Mouse (Mus musculus) lung, embryonic 14.5 days (tissue): ENCODE measurements around the gene Tcf7l2. TPM values are rescaled to one million over a fixed set of nuclear protein-coding genes. Genes with fewer than 3 reads are reported as not detected.

Experiments used
- ATAC-seq: fragments of 200-750 bp; cut with Nextera tagmentation; 2 replicates; pipeline ENCODE4 v1.8.0; 2017; ENCODE audit warnings: mild to moderate bottlenecking, moderate TSS enrichment, moderate library complexity; ENCODE audit not compliant: insufficient read depth
- DNase-seq: peaks from one replicate; pipeline ENCODE4 v3.0.0-alpha.2; 2015
- H3K27ac ChIP-seq: fragments of 300-500 bp; sonication (generic); 2 replicates; pipeline ENCODE4 v1.5.1; 2014; ENCODE audit warnings: low read depth, mild to moderate bottlenecking, moderate library complexity
- H3K27me3 ChIP-seq: fragments of 300-500 bp; sonication (generic); 2 replicates; pipeline ENCODE4 v1.6.1; 2014; ENCODE audit warnings: low read length, control low read depth; ENCODE audit not compliant: insufficient read depth
- H3K36me3 ChIP-seq: fragments of 300-500 bp; sonication (generic); 2 replicates; pipeline ENCODE4 v1.6.1; 2014; ENCODE audit warnings: control low read depth; ENCODE audit not compliant: insufficient read depth
- H3K4me1 ChIP-seq: fragments of 300-500 bp; sonication (generic); 2 replicates; pipeline ENCODE4 v1.6.1; 2014; ENCODE audit warnings: antibody characterized with exemption, control low read depth; ENCODE audit not compliant: insufficient read depth
- H3K4me2 ChIP-seq: fragments of 300-500 bp; sonication (generic); 2 replicates; pipeline ENCODE4 v1.6.1; 2014; ENCODE audit warnings: mild to moderate bottlenecking
- H3K4me3 ChIP-seq: fragments of 300-500 bp; sonication (generic); 2 replicates; pipeline ENCODE4 v1.5.1; 2014; ENCODE audit warnings: low read depth, low read length
- H3K9ac ChIP-seq: fragments of 300-500 bp; sonication (generic); 2 replicates; pipeline ENCODE4 v1.6.1; 2014
- H3K9me3 ChIP-seq: fragments of 300-500 bp; sonication (generic); 2 replicates; pipeline ENCODE4 v1.6.1; 2016; ENCODE audit warnings: low read depth, low read length, control low read depth
- CTCF ChIP-seq: IDR thresholded peaks from 2 replicates; pipeline ENCODE4 v1.5.1; 2016; ENCODE audit warnings: antibody characterized with exemption, low read depth
- WGBS: fragments of 180-500 bp; shearing (Covaris S2); extraction: QIAGEN DNeasy Blood & Tissue Kit; methylation state at CpG from one replicate; pipeline ENCODE4 v1.1.7; 2014; 5-methylcytosine and 5-hydroxymethylcytosine counted together
- polyA plus RNA-seq: library from polyadenylated mRNA; unstranded; fragments of >200 nt; fragmentation: Nextera tagmentation; extraction: Ambion mirVana; gene quantifications from 2 replicates; pipeline ENCODE4 v1.2.1, GENCODE M21; 2014

Tcf7l2 gene
- polyA plus RNA-seq, 1 experiment from 2014 or later: 57.1 TPM

DNA sequence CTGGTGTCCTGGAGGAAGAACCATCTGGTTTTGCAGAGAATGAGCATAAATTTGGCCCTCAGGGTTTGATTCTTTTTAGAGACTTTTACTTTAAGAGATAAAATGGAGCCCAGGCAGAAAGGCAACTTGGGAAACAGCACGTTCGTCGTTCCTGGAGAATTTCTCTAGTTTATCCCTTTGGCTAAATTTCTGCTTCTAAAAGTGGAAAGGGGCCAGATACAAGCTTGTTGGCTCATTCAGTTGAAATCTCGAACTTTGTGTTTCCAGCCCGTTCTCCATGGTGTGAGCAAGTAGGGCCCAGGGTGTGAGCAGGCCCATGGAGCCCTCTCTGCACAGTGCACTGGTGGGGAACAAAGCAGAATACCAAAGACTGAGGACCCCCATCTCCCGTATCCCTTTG is 49.7 kb downstream of the Tcf7l2 start:
- no peaks in the 10 kb centered on the region for H3K36me3 ChIP-seq
- H3K27me3 ChIP-seq: no peaks in the 10 kb centered on the region
- no peaks in the 10 kb centered on the region for H3K9me3 ChIP-seq
- no peak overlapping the region for H3K9ac ChIP-seq
- peak overlapping the region; percentile 36; the same call in 1 of the 2 replicates for H3K27ac ChIP-seq
- ATAC-seq: no peak
- peaks cover 5% of the 10 kb centered on the region; the same call in 1 of the 2 replicates for H3K4me1 ChIP-seq
- H3K4me2 ChIP-seq: no peak overlapping the region
- WGBS: 68% methylated on average over 6 of the region's 6 CpGs
- H3K4me3 ChIP-seq: no peak overlapping the region
- no peak for DNase-seq
- no peak for TF ChIP-seq CTCF

DNA sequence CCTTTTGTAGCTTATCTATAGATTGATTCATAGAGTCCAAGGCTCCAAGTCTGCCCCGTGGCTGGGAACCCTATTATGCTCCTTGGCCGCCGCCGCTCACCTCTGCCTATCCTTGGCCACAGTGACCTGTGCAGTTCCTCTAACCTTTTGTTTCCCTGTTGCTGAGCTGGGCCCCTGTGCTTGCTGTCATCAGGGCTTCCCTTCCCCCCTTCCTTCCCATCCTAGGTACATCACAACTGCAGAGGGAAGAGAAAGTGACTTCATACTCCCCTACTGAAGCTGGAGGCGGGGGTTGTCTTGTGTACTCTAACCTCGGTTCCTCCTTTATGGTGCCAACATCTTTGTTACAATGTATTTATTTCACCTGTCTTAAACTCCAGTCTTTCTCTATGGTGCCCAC is 50.3 kb downstream of the Tcf7l2 start:
- ATAC-seq (no peak), DNase-seq (no peak)
- Histone ChIP-seq H3K4me3 (no peak overlapping the region), H3K4me2 (no peak overlapping the region), H3K9me3 (no peaks in the 10 kb centered on the region), H3K36me3 (no peaks in the 10 kb centered on the region), H3K4me1 (peaks cover 9% of the 10 kb centered on the region; the same call in 1 of the 2 replicates), H3K27ac (no peak overlapping the region), H3K9ac (no peak overlapping the region), H3K27me3 (no peaks in the 10 kb centered on the region)
- 86% methylated on average over 6 of the region's 6 CpGs for WGBS
- no peak for TF ChIP-seq CTCF

DNA sequence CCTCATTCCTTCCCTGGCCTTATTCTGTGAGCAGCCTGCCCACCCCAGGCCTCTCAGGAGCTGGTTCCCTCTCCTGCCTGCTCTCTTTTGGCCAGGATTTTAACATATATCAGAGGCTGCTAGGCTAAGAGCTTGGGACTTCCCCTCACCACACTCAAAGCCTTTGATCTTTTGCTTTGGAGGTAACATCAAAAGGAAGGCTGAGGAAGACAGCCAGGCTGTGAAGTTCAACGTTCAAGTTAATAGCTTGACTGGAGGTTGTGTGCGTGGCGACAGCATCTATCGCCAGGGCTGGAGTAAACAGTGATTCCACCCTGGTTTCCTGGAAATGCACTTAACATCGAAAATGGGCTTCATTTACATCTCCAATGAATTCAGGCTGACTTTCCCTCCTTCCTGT is 51.0 kb downstream of the Tcf7l2 start:
- no peak for DNase-seq
- no peak for TF ChIP-seq CTCF
- 0 out of 2 replicates have a peak, but pooled peaks have one; percentile 28 for ATAC-seq
- Histone ChIP-seq H3K27me3 (no peaks in the 10 kb centered on the region), H3K9ac (no peak overlapping the region), H3K9me3 (no peaks in the 10 kb centered on the region), H3K27ac (no peak overlapping the region), H3K4me1 (peaks cover 10% of the 10 kb centered on the region; the same call in 1 of the 2 replicates), H3K36me3 (no peaks in the 10 kb centered on the region), H3K4me3 (no peak overlapping the region), H3K4me2 (no peak overlapping the region)
- WGBS: 13% methylated on average over 5 of the region's 5 CpGs

DNA sequence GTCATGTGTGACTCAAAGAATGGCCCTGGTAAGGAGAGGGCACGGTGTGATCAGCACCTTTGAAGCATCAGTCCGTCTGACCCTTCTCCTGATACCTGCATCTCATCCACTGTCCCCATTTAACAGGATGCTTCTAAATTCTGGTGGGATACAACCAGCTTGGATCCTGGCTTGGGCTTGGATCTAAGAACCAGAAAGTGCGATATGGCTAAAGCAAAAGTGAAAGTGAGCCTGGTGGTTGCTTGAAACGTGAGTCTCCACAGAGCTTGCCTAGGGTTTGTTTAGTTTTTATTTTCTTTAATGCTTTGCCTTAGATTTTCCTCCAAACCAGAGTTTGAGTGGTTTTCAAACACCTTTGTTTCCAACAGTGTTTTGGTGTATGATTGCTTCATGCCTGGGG is 51.4 kb downstream of the Tcf7l2 start:
- Histone ChIP-seq H3K36me3 (no peaks in the 10 kb centered on the region), H3K9me3 (no peaks in the 10 kb centered on the region), H3K4me3 (no peak overlapping the region), H3K27me3 (no peaks in the 10 kb centered on the region), H3K9ac (no peak overlapping the region), H3K27ac (no peak overlapping the region), H3K4me1 (peaks cover 10% of the 10 kb centered on the region; the same call in 1 of the 2 replicates), H3K4me2 (no peak overlapping the region)
- ATAC-seq: no peak
- 58% methylated on average over 4 of the region's 4 CpGs for WGBS
- no peak for DNase-seq
- TF ChIP-seq CTCF: no peak

DNA sequence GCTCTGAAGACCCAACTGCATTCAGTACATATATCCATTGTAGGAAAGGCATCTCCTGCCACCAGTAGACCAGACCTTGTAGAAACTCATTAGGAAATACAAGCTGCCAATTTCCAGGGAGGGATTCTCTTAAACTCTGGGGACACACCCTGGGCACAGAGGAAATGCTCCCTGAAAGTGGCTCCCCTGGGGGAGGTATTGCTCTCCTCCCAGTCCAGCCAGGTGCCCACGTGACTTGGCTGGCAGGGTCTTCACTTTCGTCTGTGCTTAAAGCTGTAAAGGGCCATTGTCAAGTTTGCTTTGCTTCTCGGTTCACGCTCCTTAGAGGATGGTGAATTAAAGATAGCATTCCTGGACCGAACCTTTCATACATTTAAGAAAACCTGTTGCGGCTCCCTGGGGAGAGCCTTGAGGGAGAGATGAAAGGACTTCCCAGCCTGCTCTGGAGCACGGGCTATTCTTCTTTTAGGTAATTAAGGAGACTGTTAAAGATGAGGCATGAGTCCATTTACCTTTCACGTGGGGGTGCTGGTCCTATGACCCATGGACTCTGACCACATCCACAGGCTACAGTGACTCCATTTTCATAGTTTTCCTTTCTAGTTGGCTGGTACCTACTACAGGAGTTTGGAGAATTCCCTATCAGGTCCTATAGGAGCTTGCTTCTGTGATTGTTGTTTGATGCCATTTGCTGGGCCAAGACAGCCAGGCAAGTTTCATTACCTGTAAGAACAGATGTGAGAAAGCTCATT is 52.8 kb downstream of the Tcf7l2 start:
- Histone ChIP-seq H3K9ac (no peak overlapping the region), H3K9me3 (no peaks in the 10 kb centered on the region), H3K27ac (no peak overlapping the region), H3K4me1 (peaks cover 5% of the 10 kb centered on the region; the same call in 1 of the 2 replicates), H3K36me3 (no peaks in the 10 kb centered on the region), H3K27me3 (no peaks in the 10 kb centered on the region), H3K4me3 (no peak overlapping the region), H3K4me2 (no peak overlapping the region)
- WGBS: 57% methylated on average over 8 of the region's 8 CpGs
- DNase-seq (no peak), ATAC-seq (no peak)
- TF ChIP-seq CTCF: no peak

DNA sequence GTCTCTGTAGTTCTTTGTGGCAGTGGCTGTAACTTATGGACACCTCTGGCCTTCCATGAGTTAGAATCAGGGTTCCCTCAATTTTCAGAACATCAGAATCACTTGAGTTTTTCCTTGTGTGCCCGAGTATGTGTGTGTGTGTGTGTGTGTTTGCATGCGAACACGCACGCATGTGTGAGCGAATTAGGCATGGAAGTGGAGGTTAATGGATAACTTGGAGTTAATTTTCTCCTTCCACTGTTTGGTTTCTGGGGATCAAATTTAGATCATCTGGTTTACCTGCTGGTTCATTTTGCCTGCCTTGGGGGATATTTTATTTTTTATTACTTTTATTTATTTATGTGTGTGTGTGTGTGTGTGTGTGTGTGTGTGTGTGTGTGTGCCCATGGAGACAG is 53.3 kb downstream of the Tcf7l2 start:
- WGBS: 86% methylated on average over 5 of the region's 5 CpGs

DNA sequence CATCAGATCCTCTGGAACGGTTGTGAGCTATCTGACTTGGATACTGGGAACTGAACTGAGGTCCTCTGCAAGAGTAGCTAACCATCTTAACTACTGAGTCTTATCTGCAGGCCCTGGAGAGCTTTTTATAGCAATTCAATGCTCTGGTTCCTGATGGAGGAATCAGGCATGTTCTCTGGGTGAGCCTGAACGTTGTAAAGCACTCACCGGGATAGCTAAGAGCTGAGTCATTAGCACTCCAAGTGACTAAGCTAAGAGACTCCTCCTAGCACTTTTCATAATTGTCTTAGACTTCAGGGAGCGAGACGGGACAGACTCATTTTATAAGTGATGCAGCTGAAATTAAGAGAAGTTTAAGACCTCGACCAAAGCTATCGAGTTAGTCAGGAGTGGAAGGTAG is 53.7 kb downstream of the Tcf7l2 start:
- peaks cover 5% of the 10 kb centered on the region; the same call in 1 of the 2 replicates for H3K4me1 ChIP-seq
- no peak overlapping the region for H3K4me2 ChIP-seq
- DNase-seq (no peak), ATAC-seq (no peak)
- H3K27me3 ChIP-seq: no peaks in the 10 kb centered on the region
- no peaks in the 10 kb centered on the region for H3K36me3 ChIP-seq
- no peak overlapping the region for H3K4me3 ChIP-seq
- H3K9ac ChIP-seq: no peak overlapping the region
- H3K27ac ChIP-seq: no peak overlapping the region
- WGBS: 68% methylated on average over 7 of the region's 7 CpGs
- H3K9me3 ChIP-seq: no peaks in the 10 kb centered on the region
- TF ChIP-seq CTCF: no peak

More for the DNA sequence above, 53.3 kb downstream of the Tcf7l2 start:
- Histone ChIP-seq H3K4me2 (no peak overlapping the region), H3K4me3 (no peak overlapping the region), H3K27me3 (no peaks in the 10 kb centered on the region), H3K9me3 (no peaks in the 10 kb centered on the region), H3K27ac (no peak overlapping the region), H3K36me3 (no peaks in the 10 kb centered on the region), H3K4me1 (peaks cover 5% of the 10 kb centered on the region; the same call in 1 of the 2 replicates), H3K9ac (no peak overlapping the region)
- DNase-seq (no peak), ATAC-seq (no peak)
- TF ChIP-seq CTCF: no peak
